Mouse (Mus musculus) monocyte, adult 2 months (primary cell): ENCODE data around the gene Fbxw10.

Experiments
- DNase-seq, 2 experiments: peaks; one replicate each; pipeline ENCODE4 v3.0.0; 2022; ENCODE audit warnings: low spot score in 2 of 2, low read depth in 1 of 2

The Fbxw10 gene

DNA sequence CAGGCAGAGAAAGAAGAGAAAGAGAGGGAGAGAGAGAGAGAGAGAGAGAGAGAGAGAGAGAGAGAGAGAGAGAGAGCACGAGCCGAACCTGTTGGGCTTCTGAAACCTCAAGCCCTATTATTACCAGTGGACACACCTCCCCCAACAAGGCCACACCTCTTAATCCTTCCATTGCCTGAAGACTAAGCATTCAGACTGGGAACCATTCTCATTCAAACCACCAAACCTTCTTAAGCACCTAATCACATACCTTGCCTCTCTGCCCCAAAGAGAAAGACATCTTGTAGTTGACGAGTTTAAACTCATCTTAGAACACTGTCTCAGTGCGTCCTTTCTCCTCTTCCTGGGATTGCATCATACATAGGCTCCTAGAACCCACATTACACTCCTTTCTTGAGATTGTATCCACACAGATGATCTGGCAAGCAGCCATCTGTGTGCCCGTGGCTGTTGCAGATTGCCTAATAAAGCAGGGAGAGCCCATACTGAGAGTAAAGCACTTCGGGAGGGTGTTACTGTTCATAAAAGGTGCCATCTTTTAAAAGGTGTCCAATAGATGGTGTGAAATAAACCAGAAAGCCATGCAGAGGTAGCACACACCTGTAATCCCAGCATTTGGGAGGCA, 57.1 kb downstream of the Fbxw10 start:
- DNase-seq, result no peak

DNA sequence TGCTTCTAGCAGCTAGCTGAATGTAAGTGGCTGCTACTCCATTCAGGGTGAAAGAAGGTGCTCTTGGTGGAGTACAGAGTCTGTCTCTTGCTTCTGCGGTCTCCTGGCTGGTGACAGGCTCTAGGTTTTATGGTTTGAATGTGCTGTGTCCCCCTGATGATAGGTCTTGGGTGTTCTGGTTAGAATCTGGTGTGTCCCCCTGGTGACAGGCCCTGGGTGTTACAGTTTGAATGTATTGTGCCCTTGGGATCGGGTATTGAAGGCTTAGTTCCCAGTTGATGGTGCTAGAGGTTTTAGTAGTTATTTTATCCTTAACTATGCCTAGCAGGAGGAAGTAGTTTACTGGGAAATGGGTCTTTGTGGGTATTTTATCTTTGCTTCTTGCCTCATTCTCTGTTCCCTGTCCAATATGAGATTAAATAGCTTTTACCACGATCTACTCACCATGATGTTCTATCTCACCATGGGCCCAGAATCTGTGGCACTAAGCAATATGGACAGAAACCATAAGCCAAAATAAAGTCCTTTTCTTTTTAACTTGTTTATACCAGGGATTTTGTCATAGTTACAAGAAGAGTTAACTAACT, 62.9 kb downstream of the Fbxw10 start:
- no peak for DNase-seq

DNA sequence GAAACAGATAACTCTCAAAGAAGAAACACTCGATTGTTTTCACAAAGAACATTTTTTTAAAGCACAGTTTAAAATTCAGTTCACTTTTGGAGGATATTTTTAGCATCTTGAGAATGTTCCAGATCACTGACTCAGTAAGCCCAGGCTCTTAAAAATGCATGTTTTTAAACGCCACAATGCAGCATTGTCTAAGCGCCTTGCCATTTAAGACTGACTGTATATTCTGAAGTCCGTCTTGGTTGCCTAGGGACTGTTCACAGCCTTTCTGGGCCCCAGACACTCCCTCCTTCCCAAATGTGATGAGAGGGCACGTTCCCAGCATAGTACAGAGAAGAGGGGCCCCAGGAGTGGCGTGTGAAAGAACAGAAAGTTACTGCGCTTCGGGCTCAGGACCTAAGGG, 64.5 kb downstream of the Fbxw10 start:
- DNase-seq, result no peak

DNA sequence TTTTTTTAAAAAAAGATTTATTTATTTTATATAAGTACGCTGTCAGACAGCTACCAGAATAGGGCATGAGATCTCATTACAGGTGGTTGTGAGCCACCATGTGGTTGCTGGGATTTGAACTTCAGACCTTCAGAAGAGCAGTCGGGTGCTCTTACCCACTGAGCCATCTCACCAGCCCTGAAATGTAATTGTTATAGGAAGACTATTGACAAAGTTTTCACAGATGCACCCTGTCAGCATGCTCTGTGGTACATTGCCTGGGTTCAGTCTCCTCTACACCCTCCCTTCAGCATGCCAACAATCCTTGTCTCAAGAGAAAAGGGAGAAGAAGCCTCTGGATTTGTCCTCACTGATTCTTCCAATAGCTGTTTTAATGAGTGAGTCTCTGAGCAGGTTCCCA, 66.3 kb downstream of the Fbxw10 start:
- DNase-seq, result no peak

DNA sequence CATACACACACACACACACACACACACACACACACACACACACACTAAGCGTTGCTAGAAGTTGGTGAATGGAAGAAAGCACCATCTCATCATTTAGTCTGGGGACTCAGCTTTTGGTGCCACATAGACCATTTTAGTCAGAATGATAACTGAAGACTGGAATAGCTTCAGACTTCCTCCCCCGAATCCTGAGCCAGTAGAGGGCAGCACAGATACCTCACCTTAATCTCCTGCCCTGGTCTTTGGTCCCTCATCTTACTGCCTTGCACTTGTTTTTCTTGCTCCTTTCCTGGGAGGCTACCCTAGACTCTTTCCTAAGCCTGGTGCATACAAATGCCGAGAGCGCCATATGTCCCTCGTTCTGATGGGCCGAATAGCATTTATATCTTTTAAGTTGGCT, 67.7 kb downstream of the Fbxw10 start:
- no peak for DNase-seq

DNA sequence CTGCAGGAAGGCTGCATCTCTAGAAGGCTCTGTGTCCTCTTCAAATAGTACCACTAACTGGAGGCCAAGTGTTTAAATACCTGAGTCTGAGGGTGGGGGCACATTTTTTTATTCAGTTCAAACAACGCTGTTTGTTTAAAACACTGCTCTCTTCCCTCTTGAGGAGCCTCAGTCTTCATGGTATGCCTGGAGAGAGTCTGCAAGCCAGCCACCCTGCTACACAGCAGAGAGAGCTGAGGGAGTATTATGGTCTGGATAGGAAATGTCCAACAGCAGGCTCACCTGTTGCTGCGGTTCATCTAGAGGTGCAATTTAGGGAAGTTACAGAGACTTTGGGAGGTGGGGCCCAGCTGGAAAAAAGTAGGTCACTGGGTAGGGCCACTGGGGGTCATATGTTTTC, 68.6 kb downstream of the Fbxw10 start:
- DNase-seq, result no peak

DNA sequence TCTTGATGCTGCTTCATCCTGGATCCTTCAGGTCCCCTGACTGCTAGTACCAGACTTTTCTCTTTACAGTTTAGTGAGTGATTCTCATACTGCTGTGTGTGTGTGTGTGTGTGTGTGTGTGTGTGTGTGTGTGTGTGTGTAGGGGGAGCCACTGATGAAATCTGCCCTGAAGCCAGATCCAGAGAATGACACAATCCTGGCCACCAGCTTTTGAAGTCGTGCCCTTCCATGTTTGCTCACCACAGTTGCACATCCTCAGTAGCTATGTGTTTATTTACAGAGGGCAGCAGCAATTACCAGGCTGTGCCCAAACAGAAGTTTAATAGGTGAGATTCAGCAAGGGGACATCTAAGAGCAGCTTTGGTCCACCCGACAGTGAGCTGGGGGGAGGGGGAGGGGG, 69.9 kb downstream of the Fbxw10 start:
- no peak for DNase-seq

DNA sequence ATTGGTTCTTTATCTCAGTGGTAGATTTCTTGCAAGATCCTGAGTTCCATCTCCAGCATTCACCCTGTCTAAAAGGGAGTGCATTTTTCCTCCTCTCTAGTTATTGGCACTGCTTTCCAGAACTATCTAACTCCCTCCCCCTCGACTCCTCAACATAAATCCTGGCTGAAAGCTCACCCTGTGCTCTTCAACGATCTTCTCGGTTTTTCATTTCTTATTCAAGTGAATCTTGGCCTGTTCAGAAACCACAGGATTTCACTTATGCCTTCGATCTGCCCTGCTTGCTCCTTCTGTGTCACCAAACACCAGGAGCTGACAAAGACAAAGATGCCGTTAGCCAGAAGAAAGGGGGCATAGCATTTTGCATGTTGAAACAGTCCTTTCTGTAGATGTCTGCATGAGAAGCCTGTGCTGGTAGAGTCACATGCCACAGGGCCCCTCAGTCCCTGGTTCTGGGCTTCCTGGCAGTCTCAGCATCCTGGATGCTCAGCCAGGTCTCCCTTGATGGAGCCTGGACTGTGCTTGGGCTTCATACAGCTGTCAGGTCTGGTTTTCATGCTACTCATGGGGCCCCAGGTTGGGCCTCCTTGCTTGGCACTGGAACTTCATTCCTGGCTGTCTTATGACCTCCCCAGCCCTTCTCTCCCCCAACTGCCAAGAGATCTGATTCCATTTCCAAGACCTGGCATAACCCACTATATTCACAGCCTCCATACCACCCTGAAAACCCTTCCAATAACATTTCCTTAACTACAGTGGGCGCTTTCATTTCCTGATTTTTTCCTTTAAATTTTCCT, 73.3 kb downstream of the Fbxw10 start:
- no peak for DNase-seq

DNA sequence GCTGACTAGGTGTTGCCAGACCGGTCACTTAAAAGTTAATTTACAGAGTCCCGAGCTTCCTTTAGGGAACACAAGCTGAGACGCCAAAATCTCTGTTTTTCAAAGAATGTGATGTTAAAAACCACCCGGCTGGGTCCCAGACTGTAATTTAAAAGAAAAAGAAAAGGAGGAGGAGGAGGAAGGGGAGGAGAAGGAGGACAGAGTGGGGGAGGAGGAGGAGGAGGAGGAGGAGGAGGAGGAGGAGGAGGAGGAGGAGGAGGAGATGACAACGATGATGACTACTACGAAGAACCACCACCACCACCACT, 73.8 kb downstream of the Fbxw10 start:
- DNase-seq, result no peak

DNA sequence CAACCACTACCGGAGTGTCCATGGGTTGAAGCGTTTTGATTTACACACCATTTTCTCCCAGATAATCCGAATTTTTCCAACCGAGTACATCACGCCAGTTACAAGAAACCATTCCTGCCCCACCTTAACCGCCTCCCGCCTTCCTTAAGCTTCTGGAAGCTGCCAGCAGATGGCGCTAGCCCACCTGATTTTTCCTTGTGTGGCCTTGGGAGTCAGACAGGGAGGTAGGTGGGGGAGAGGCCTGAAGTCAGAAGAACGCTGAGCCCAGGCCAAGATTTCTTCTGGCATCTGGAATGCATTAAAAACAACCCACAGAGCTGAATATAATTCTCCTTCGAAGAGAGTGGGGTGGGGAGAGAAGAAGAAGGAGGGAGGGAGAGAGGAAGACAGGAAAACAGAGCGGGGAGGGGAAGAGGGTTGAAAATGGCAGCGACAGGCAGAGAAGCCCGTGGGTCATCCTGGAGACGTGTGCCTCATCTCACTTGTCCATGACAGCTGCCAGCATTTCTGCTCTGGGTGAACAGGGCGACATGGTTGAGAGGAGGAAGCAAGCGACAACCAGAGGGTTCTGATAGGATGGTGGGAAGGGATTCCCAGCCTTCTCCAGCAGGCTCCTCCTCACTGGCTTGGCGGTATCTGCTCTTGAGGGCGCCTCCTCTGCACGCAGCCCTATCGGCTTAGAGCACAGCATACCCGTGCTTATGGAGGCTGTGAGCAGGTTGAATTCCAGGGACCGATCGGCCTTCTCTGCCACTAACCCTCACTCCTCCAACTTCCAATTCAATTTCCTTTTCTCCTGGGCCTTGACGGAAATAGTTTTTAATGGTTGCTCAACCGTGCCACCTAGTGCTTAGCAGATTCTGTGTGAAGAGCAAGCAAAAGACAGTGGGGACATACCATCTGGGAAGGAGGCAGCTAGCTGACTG, 74.4 kb downstream of the Fbxw10 start:
- DNase-seq, result peak in 1 of 2 experiments; percentile 44

DNA sequence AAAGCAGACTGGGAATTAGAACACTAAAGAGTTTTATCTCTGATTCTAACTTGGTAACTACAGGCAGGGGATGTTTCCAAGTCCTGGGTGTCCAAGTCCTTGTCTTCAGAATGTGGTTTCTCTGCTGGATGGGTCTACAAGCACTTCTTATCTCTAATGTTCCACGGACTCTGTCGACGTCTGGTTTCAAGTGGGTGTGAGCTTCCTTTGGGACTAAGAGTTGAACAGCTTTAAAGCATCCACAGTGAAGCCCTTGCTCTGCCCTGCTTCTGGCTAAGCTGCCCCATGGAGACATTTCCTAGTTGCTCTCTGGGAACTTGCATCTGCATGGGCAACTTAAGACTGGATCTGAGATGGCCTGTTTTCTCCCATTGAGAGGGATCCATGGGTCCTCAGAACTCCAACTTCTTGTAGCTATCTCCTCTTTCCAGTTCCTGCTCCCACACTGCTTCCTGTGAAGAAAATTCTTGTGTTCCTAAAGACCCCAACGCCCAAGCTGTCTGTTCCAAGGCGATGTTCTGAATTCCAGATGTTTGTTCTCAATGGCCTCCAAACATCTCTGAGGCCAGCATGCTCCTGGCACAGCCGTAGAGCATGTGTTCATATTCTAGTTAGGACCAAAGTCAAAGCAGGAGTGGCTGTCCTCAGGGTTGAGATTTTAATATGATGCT, 77.4 kb downstream of the Fbxw10 start:
- no peak for DNase-seq
